Mouse (Mus musculus): ENCODE results near the gene Cnot9.

DNA sequence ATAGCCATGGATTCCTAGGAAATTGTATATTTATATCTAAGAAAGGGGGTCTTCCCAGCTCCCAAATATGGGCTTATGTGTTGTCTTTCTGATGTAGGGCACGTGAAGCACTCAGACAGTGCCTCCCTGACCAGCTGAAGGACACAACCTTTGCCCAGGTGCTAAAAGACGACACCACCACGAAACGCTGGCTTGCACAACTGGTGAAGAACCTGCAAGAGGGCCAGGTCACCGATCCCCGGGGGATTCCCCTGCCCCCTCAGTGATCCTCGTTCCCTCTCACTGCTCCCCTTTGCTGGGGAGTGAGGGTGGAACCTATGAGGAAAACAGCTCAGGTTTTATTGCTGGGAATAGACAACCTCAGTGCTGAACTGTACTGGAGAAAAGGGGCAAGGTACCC is 22.7 kb downstream of the Cnot9 start:
- TF ChIP-seq EP300 (IDR thresholded peaks at IDR 0.05; ENCODE audit: low read depth) (no peak), CTCF (IDR thresholded peaks at IDR 0.05; ENCODE audit: low read depth) (no peak)
